Mouse (Mus musculus): ENCODE data around the gene Cryz. TPM values are rescaled to one million over a fixed set of nuclear protein-coding genes. Genes with fewer than 3 reads are reported as not detected.

Gene Cryz
- polyA plus RNA-seq, 1 experiment from 2014 or later: 18.6 TPM

- H3K4me1 ChIP-seq (ENCODE audit: control insufficient read depth, insufficient read depth, low read length): no peaks in the 10 kb centered on the region
- no peak for DNase-seq (ENCODE audit: low spot score, missing footprints)
- H3K36me3 ChIP-seq (ENCODE audit: control insufficient read depth, insufficient read depth, low read length): no peaks in the 10 kb centered on the region
- no peak overlapping the region for H3K9ac ChIP-seq (ENCODE audit: low read length)
- ATAC-seq (ENCODE audit: low FRiP score): no peak
- 71% methylated on average over 5 of the region's 5 CpGs for WGBS
- H3K9me3 ChIP-seq (ENCODE audit: control insufficient read depth, low read length): no peaks in the 10 kb centered on the region
- no peak overlapping the region for H3K27ac ChIP-seq (ENCODE audit: low read depth, low read length)
- no peaks in the 10 kb centered on the region for H3K27me3 ChIP-seq (ENCODE audit: control insufficient read depth, insufficient read depth, low read length)
- H3K4me3 ChIP-seq (ENCODE audit: low read depth, low read length): no peak overlapping the region
- H3K4me2 ChIP-seq: no peak overlapping the region
Observed at GRCm38 (mm10) chr3:154671013-154671412, 74.5 kb downstream of the Cryz start.

Other genes starting within 250 kb of the Cryz start
- 18.4 and 19.0 TPM in 2 replicates for gene Tyw3, start 393 bp downstream of the Cryz start, polyA plus RNA-seq (2014; fragmentation: Nextera tagmentation; extraction: Ambion mirVana)
- gene Erich3, start 67.1 kb downstream of the Cryz start, polyA plus RNA-seq (2014; fragmentation: Nextera tagmentation; extraction: Ambion mirVana): 0.20 and 0.80 TPM in 2 replicates